Mouse (Mus musculus) hindbrain, embryonic 11.5 days (tissue): ENCODE data around the gene Pdzd2. TPM values are rescaled to one million over a fixed set of nuclear protein-coding genes. Genes with fewer than 3 reads are reported as not detected.

Experiments
- ATAC-seq: fragments of 200-750 bp; cut with Nextera tagmentation; 2 replicates; pipeline ENCODE4 v1.8.0; 2017; ENCODE audit warnings: mild to moderate bottlenecking, moderate TSS enrichment, moderate library complexity; ENCODE audit not compliant: low FRiP score
- DNase-seq: peaks from one replicate; pipeline ENCODE4 v3.0.0-alpha.2; 2015; ENCODE audit warnings: low spot score
- H3K27ac ChIP-seq: fragments of 300-500 bp; sonication (generic); 2 replicates; pipeline ENCODE4 v1.5.1; 2014; ENCODE audit warnings: mild to moderate bottlenecking, low read depth, low read length
- H3K27me3 ChIP-seq: fragments of 300-500 bp; sonication (generic); 2 replicates; pipeline ENCODE4 v1.6.1; 2014; ENCODE audit warnings: mild to moderate bottlenecking, low read length, moderate library complexity, mixed read lengths; ENCODE audit not compliant: control insufficient read depth, insufficient read depth
- H3K36me3 ChIP-seq: fragments of 300-500 bp; sonication (generic); 2 replicates; pipeline ENCODE4 v1.6.1; 2014; ENCODE audit warnings: mild to moderate bottlenecking, low read length, moderate library complexity, mixed read lengths; ENCODE audit not compliant: control insufficient read depth, insufficient read depth
- H3K4me1 ChIP-seq: fragments of 300-500 bp; sonication (generic); replicated peaks from 2 replicates; pipeline ENCODE4 v1.6.1; 2014; ENCODE audit warnings: low read length, mixed read lengths; ENCODE audit not compliant: control insufficient read depth, insufficient read depth
- H3K4me2 ChIP-seq: fragments of 300-500 bp; sonication (generic); replicated peaks from 2 replicates; pipeline ENCODE4 v1.6.1; 2014; ENCODE audit warnings: mild to moderate bottlenecking, low read depth, low read length
- H3K4me3 ChIP-seq: fragments of 300-500 bp; sonication (generic); 2 replicates; pipeline ENCODE4 v1.5.1; 2014; ENCODE audit warnings: low read depth, low read length
- H3K9ac ChIP-seq: fragments of 300-500 bp; sonication (generic); 2 replicates; pipeline ENCODE4 v1.6.1; 2014; ENCODE audit warnings: low read depth, low read length
- H3K9me3 ChIP-seq: fragments of 300-500 bp; sonication (generic); 2 replicates; pipeline ENCODE4 v1.6.1; 2016; ENCODE audit warnings: low read length; ENCODE audit not compliant: control insufficient read depth
- WGBS: fragments of 180-500 bp; shearing (Covaris S2); extraction: QIAGEN DNeasy Blood & Tissue Kit; methylation state at CpG from one replicate; pipeline ENCODE4 v1.1.7; 2014; 5-methylcytosine and 5-hydroxymethylcytosine counted together
- polyA plus RNA-seq: library from polyadenylated mRNA; unstranded; fragments of >200 nt; fragmentation: Nextera tagmentation; extraction: Ambion mirVana; gene quantifications from 2 replicates; pipeline ENCODE4 v1.2.1, GENCODE M21; 2014

Gene Pdzd2
- polyA plus RNA-seq, 1 experiment from 2014 or later = 5.5 TPM

GRCm38 (mm10) chr15:12650236-12650635, 89.5 kb downstream of the Pdzd2 start:
- Histone ChIP-seq H3K27ac (no peak overlapping the region), H3K9ac (no peak overlapping the region), H3K27me3 (no peaks in the 10 kb centered on the region), H3K9me3 (no peaks in the 10 kb centered on the region), H3K36me3 (no peaks in the 10 kb centered on the region), H3K4me1 (no peaks in the 10 kb centered on the region), H3K4me2 (no peak overlapping the region), H3K4me3 (no peak overlapping the region)
- no peak for DNase-seq
- ATAC-seq = no peak
- 86% methylated on average over 3 of the region's 3 CpGs for WGBS

DNA sequence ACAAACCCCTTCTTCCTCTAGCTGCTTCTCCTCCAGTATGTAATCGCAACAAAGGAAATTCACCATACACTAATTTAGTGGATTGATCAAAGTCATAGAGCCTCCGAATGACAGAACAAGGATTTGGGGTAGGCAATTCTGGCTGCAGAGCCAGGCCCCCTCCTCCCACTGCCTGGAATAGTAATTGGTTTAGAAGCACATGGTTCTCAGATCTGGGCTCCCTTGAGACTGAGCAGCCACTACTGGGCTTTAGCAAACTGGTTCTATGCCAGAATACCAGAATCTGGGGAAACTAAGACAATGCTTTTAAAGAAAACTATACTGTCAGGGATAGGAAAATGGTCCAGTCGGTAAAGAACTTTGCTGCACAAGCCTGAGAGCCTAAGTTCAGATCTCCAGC, 90.0 kb downstream of the Pdzd2 start:
- Histone ChIP-seq H3K9me3 (no peaks in the 10 kb centered on the region), H3K36me3 (no peaks in the 10 kb centered on the region), H3K9ac (no peak overlapping the region), H3K27me3 (no peaks in the 10 kb centered on the region), H3K4me1 (no peaks in the 10 kb centered on the region), H3K4me2 (no peak overlapping the region), H3K4me3 (no peak overlapping the region), H3K27ac (no peak overlapping the region)
- ATAC-seq (no peak), DNase-seq (no peak)
- 89% methylated on average over 3 of the region's 3 CpGs for WGBS

GRCm38 (mm10) chr15:12649131-12649530, 90.6 kb downstream of the Pdzd2 start:
- DNase-seq (no peak), ATAC-seq (no peak)
- no peak overlapping the region for H3K4me3 ChIP-seq
- no peaks in the 10 kb centered on the region for H3K27me3 ChIP-seq
- H3K4me2 ChIP-seq = no peak overlapping the region
- 89% methylated on average over 2 of the region's 2 CpGs for WGBS
- no peaks in the 10 kb centered on the region for H3K9me3 ChIP-seq
- H3K27ac ChIP-seq = no peak overlapping the region
- H3K4me1 ChIP-seq = no peaks in the 10 kb centered on the region
- H3K36me3 ChIP-seq = no peaks in the 10 kb centered on the region
- no peak overlapping the region for H3K9ac ChIP-seq

GRCm38 (mm10) chr15:12640755-12641154, 99.0 kb downstream of the Pdzd2 start:
- H3K4me2 ChIP-seq = no peak overlapping the region
- H3K9ac ChIP-seq = no peak overlapping the region
- no peaks in the 10 kb centered on the region for H3K27me3 ChIP-seq
- no peaks in the 10 kb centered on the region for H3K36me3 ChIP-seq
- no peak for DNase-seq
- no peak for ATAC-seq
- 83% methylated on average over 7 of the region's 7 CpGs for WGBS
- no peaks in the 10 kb centered on the region for H3K9me3 ChIP-seq
- H3K27ac ChIP-seq = no peak overlapping the region
- no peak overlapping the region for H3K4me3 ChIP-seq
- no peaks in the 10 kb centered on the region for H3K4me1 ChIP-seq

DNA sequence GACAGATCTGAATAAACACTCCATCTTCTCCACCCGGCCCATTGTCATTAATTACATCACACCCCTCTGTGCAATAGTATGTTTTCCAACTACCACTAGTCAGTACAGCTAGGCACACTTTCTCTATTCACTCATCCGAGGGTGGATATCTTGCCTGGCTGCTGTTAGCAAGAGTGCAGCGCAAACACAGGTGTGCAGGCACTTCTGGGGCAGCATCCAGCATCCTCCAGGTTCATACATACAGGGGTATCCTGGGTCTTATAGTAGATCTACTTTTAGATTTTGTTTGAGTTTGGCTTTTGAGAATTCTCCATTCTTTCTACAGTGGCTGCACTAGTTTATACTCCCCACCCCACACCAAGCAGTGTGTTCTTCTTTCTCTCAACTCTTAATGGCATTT, 99.9 kb downstream of the Pdzd2 start:
- no peak overlapping the region for H3K4me2 ChIP-seq
- H3K27me3 ChIP-seq = no peaks in the 10 kb centered on the region
- WGBS = 89% methylated on average over 3 of the region's 3 CpGs
- no peaks in the 10 kb centered on the region for H3K36me3 ChIP-seq
- DNase-seq (no peak), ATAC-seq (no peak)
- H3K27ac ChIP-seq = no peak overlapping the region
- no peak overlapping the region for H3K9ac ChIP-seq
- no peak overlapping the region for H3K4me3 ChIP-seq
- no peaks in the 10 kb centered on the region for H3K4me1 ChIP-seq
- no peaks in the 10 kb centered on the region for H3K9me3 ChIP-seq

GRCm38 (mm10) chr15:12639181-12639580, 100.5 kb downstream of the Pdzd2 start:
- no peak overlapping the region for H3K27ac ChIP-seq
- no peaks in the 10 kb centered on the region for H3K27me3 ChIP-seq
- H3K9ac ChIP-seq = no peak overlapping the region
- DNase-seq = no peak
- H3K4me1 ChIP-seq = no peaks in the 10 kb centered on the region
- H3K9me3 ChIP-seq = no peaks in the 10 kb centered on the region
- H3K4me3 ChIP-seq = no peak overlapping the region
- no peak for ATAC-seq
- WGBS = 87% methylated on average over 8 of the region's 8 CpGs
- no peak overlapping the region for H3K4me2 ChIP-seq
- no peaks in the 10 kb centered on the region for H3K36me3 ChIP-seq

DNA sequence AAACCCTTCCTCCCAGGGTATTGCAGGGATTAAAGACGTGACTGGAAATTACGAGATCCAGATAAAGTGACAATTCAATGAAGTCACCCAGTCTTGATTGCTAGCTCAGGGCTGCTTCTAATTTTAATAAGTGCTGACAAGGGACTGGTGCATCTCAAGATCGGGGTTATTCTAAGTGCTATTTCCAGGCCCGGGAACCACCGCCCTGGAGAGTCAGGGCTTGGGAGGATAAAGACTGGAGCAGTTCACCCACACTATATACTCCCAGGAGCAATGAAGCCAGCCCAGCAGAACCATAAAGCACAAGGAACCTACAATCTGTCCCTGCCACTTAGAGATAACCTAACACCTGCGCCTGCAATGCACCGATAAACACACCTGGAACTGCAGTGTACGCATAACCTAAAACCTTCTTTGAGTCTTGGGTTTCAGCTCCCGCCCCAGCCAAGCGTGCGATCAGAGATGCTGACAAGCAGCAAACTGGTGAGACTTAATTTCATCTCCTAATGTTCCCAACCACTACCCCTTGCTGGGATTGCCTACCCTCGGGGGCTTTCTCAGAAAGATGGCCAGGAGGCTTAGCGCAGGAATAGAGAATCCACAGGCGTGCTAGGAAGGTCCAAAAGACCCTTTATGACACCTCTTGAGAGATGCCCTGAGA, 101.2 kb downstream of the Pdzd2 start:
- DNase-seq = no peak
- H3K4me2 ChIP-seq = no peak overlapping the region
- no peaks in the 10 kb centered on the region for H3K27me3 ChIP-seq
- ATAC-seq = no peak
- no peak overlapping the region for H3K4me3 ChIP-seq
- no peaks in the 10 kb centered on the region for H3K36me3 ChIP-seq
- 90% methylated on average over 14 of the region's 14 CpGs for WGBS
- H3K9ac ChIP-seq = no peak overlapping the region
- no peaks in the 10 kb centered on the region for H3K4me1 ChIP-seq
- H3K9me3 ChIP-seq = no peaks in the 10 kb centered on the region
- no peak overlapping the region for H3K27ac ChIP-seq

- no peak overlapping the region for H3K9ac ChIP-seq
- WGBS = 94% methylated on average over 8 of the region's 8 CpGs
These were observed 102.2 kb downstream of the Pdzd2 start for GRCm38 (mm10) chr15:12637511-12637910.

DNA sequence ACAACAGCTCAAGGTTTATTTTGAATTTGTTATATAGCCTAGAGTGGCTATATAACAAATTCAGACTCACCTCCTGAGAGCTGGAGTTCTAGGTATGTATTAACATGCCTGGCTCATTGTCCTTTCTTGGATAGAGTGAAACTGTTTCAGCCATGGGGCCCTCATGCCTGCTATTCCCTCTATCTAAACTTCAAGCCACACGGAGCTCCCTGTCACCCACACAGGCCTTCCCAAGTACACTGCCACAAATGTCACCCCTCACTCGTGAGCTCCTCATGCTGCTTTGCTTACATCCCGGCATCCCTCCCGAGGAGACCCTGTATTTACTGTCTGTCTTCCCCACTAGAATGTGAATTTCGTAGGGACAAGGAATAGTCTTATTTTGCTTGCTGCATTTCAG, 103.3 kb downstream of the Pdzd2 start:
- ATAC-seq (no peak), DNase-seq (no peak)
- WGBS = 88% methylated on average over 5 of the region's 5 CpGs

More at GRCm38 (mm10) chr15:12637511-12637910, 102.2 kb downstream of the Pdzd2 start:
- no peaks in the 10 kb centered on the region for H3K9me3 ChIP-seq
- DNase-seq (no peak), ATAC-seq (no peak)
- H3K27ac ChIP-seq = no peak overlapping the region
- H3K4me2 ChIP-seq = no peak overlapping the region
- H3K4me3 ChIP-seq = no peak overlapping the region
- no peaks in the 10 kb centered on the region for H3K36me3 ChIP-seq
- H3K4me1 ChIP-seq = no peaks in the 10 kb centered on the region
- no peaks in the 10 kb centered on the region for H3K27me3 ChIP-seq

More for the DNA sequence above, 103.3 kb downstream of the Pdzd2 start:
- no peaks in the 10 kb centered on the region for H3K27me3 ChIP-seq
- H3K9me3 ChIP-seq = no peaks in the 10 kb centered on the region
- H3K9ac ChIP-seq = no peak overlapping the region
- H3K4me1 ChIP-seq = no peaks in the 10 kb centered on the region
- H3K4me3 ChIP-seq = no peak overlapping the region
- H3K27ac ChIP-seq = no peak overlapping the region
- no peak overlapping the region for H3K4me2 ChIP-seq
- H3K36me3 ChIP-seq = no peaks in the 10 kb centered on the region
